Mouse (Mus musculus) heart, postnatal 14 days (tissue): ENCODE data around the gene R3hdm4. TPM values are rescaled to one million over a fixed set of nuclear protein-coding genes. Genes with fewer than 3 reads are reported as not detected.

Source experiments
- microRNA-seq, 2 experiments: library from miRNA; unstranded; fragments of <30 nt; microRNA quantifications; one replicate each; pipeline ENCODE4 v1.2.0; 2021 to 2022
- total RNA-seq, 2 experiments: library from RNA; stranded (reverse); gene quantifications; 2 replicates each; pipeline ENCODE4 v1.2.3; 2021

R3hdm4 gene
- total RNA-seq, 2 experiments from 2014 or later = 81.8 to 93.4 TPM

Small RNA genes lying within 50 kb of the gene (microRNA-seq; reads per million reads assigned to microRNA genes)
- gene Mir6910 = 0 reads per million in 2 experiments

Other genes with a start within 250 kb of the R3hdm4 start
- 100 to 1,000 TPM; 158 to 159 TPM for gene Cdc34, start 239.0 kb downstream of the R3hdm4 start, total RNA-seq
- gene Gzmm, start 232.2 kb downstream of the R3hdm4 start, total RNA-seq = 1 to 10 TPM; 4.5 to 5.4 TPM
- 1,000 to 10,000 TPM; 1,285 to 1,330 TPM for gene Bsg, start 216.7 kb downstream of the R3hdm4 start, total RNA-seq
- gene Hcn2, start 204.6 kb downstream of the R3hdm4 start, total RNA-seq = 10 to 100 TPM; 35.7 to 38.7 TPM
- 10 to 100 TPM; 45.3 to 46.8 TPM for gene Polrmt, start 174.6 kb downstream of the R3hdm4 start, total RNA-seq
- not detected for gene Fgf22, start 166.1 kb downstream of the R3hdm4 start, total RNA-seq
- 10 to 100 TPM; 25.9 to 26.7 TPM for gene Rnf126, start 154.3 kb downstream of the R3hdm4 start, total RNA-seq
- gene Fstl3, start 143.9 kb downstream of the R3hdm4 start, total RNA-seq = 1 to 10 TPM; 2.8 to 3.4 TPM
- gene Prss57, start 130.2 kb downstream of the R3hdm4 start, total RNA-seq = under 1 TPM in 1 of 2 experiments, not detected in 1; 0.51 TPM
- gene Palm, start 127.6 kb downstream of the R3hdm4 start, total RNA-seq = 10 to 100 TPM; 71.8 to 86.5 TPM
- gene Misp, start 100.2 kb downstream of the R3hdm4 start, total RNA-seq = under 1 TPM; 0.26 to 0.54 TPM
- 10 to 100 TPM; 82.2 TPM for gene Ptbp1, start 66.8 kb downstream of the R3hdm4 start, total RNA-seq
- gene Prtn3, start 46.7 kb downstream of the R3hdm4 start, total RNA-seq = under 1 TPM in 1 of 2 experiments, not detected in 1; 0.29 TPM
- gene Plppr3, start 46.6 kb downstream of the R3hdm4 start, total RNA-seq = under 1 TPM; 0.20 to 0.29 TPM
- not detected for gene Elane, start 35.0 kb downstream of the R3hdm4 start, total RNA-seq
- gene Cfd, start 30.4 kb downstream of the R3hdm4 start, total RNA-seq = 10 to 100 TPM; 14.2 to 77.3 TPM
- 10 to 100 TPM; 48.3 to 51.5 TPM for gene Med16, start 12.3 kb downstream of the R3hdm4 start, total RNA-seq
- not detected for gene Gm26602, start 10.4 kb downstream of the R3hdm4 start, total RNA-seq
- under 1 TPM; 0.41 to 0.43 TPM for gene Kiss1r, start 4.2 kb downstream of the R3hdm4 start, total RNA-seq
- 1 to 10 TPM; 2.2 to 2.6 TPM for gene Arid3a, start 5.8 kb upstream of the R3hdm4 start, total RNA-seq
- gene Wdr18, start 38.9 kb upstream of the R3hdm4 start, total RNA-seq = 10 to 100 TPM; 21.7 to 24.0 TPM
- under 1 TPM; 0.10 to 0.19 TPM for gene Grin3b, start 49.5 kb upstream of the R3hdm4 start, total RNA-seq
- gene Tmem259, start 63.1 kb upstream of the R3hdm4 start, total RNA-seq = 100 to 1,000 TPM; 124 to 125 TPM
- 10 to 100 TPM; 36.2 to 45.9 TPM for gene Cnn2, start 67.4 kb upstream of the R3hdm4 start, total RNA-seq
- gene Abca7, start 75.3 kb upstream of the R3hdm4 start, total RNA-seq = 1 to 10 TPM; 7.0 to 8.5 TPM
- 10 to 100 TPM in 1 of 2 experiments, 1 to 10 TPM in 1; 4.9 to 11.3 TPM for gene Arhgap45, start 95.4 kb upstream of the R3hdm4 start, total RNA-seq
- gene Polr2e, start 118.6 kb upstream of the R3hdm4 start, total RNA-seq = 10 to 100 TPM; 68.6 to 73.5 TPM
- 100 to 1,000 TPM; 636 to 681 TPM for gene Gpx4, start 126.0 kb upstream of the R3hdm4 start, total RNA-seq
- 10 to 100 TPM; 13.5 to 14.0 TPM for gene Sbno2, start 184.4 kb upstream of the R3hdm4 start, total RNA-seq
- 100 to 1,000 TPM; 105 to 118 TPM for gene Stk11, start 194.6 kb upstream of the R3hdm4 start, total RNA-seq
- 1,000 to 10,000 TPM; 1,168 to 1,183 TPM for gene Atp5d, start 217.4 kb upstream of the R3hdm4 start, total RNA-seq
- gene Cbarp, start 219.6 kb upstream of the R3hdm4 start, total RNA-seq = 1 to 10 TPM; 3.0 to 3.3 TPM
- gene Midn, start 227.1 kb upstream of the R3hdm4 start, total RNA-seq = 100 to 1,000 TPM; 158 to 178 TPM
- 10 to 100 TPM; 40.4 to 64.3 TPM for gene Cirbp, start 244.8 kb upstream of the R3hdm4 start, total RNA-seq